Mouse (Mus musculus): Measurements from ENCODE around the gene Afg3l1.
A peak's percentile ranks its signal among the peaks of the same experiment; 100 is the strongest.
"Not testable (repeated sequence)": the region's sequence is repeated elsewhere in the genome, so short reads cannot be mapped to it uniquely, and the experiment has no call there.

Afg3l1 gene

DNA sequence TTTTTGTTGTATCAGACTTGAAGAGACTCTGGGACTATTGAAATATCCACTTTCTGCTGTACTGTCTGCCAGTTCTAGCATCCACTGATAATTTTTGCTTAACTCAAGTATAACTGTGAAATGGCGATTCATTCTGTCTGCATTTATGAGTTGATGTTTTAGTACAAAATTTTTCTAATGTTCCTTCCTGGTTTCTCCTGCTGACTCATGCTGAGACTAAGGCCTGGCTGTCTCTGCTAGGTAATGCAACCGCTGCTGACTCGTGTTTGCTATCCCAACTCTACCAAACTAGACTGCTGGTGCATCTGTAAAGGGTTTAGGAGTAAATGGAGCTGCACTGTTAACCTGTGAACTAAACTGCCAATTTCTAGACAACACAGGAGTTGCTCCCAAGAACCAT is 10.2 kb upstream of the Afg3l1 start:
- DNase-seq = no peak

DNA sequence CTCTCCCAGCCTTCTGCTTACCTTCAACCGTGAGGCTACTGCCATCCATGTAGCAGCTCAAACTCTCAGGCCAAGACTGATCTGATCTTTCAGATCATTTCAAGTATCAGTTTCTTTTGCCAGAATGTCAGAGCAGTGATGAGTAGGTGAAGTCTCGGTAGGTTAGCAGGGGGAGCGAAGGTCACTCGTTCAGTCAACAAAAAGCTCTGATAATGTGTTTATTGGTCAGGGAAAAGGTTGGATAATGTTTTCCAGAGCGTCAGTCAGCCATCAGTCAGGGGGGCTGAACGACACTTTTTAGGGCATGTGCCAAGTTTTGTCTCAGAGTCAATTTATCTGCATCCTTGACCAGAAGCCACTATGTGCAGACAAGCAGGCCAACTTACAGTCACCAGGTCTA is 4.7 kb upstream of the Afg3l1 start:
- not testable (repeated sequence) for DNase-seq

DNA sequence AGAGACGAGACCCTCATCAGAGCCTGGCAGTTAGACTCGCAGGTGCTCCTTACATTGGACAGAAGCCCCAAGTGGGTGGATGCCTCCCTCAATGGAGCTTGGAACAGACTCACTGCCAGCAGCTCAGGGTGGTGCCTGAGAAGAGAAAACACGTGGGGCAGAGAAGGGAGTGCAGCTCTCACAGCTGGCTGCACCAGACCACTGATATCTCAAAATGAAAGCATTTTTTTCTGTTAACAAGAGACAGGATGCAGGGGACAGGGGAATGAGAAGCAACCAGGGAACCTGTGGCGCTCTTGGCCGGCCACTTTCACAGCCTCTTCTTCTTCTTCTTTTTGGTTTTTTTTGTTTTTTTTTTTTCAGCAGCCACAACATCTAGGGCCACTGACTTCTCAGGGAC is 3.2 kb upstream of the Afg3l1 start:
- not testable (repeated sequence) for DNase-seq

DNA sequence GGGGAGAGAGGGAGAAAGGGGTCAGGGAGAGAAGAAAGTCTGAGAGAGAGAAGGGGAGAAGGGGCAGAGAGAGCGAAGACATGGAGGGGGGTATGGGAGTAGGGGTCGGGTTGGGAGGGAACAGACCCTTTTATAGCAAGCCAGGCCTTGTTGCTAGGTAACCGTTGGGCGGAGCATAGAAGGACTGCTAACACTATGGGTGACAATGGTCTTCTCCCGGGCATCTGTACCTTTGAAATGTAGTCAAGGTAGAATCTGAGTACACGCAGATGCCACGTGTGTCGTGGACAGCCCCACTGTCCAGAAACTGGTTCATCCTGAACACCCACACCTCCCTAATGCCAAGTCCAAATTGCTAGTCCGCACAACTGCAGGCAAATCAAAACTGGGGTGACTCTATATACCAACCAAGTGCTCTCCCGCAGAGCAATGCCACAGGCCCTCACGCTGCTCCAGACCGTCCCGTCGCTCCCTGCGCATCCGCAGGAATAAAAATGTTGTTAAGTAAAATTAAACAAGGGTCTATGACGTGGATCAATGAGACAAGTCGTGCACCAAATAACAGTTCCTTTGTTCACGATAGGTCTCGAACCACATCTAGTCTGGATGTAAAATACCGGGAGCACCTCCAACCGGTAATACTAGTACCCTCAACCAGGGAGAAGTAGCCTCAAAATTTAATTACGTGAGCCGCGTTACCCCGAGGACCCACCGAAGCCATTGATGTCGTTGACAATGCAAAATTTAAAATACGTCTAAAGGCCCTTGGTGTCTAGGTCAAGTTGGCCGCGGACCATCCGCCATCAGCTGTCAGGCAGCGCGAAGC is 579 bp upstream of the Afg3l1 start:
- DNase-seq = peak in 1 of 2 experiments; percentile 9

DNA sequence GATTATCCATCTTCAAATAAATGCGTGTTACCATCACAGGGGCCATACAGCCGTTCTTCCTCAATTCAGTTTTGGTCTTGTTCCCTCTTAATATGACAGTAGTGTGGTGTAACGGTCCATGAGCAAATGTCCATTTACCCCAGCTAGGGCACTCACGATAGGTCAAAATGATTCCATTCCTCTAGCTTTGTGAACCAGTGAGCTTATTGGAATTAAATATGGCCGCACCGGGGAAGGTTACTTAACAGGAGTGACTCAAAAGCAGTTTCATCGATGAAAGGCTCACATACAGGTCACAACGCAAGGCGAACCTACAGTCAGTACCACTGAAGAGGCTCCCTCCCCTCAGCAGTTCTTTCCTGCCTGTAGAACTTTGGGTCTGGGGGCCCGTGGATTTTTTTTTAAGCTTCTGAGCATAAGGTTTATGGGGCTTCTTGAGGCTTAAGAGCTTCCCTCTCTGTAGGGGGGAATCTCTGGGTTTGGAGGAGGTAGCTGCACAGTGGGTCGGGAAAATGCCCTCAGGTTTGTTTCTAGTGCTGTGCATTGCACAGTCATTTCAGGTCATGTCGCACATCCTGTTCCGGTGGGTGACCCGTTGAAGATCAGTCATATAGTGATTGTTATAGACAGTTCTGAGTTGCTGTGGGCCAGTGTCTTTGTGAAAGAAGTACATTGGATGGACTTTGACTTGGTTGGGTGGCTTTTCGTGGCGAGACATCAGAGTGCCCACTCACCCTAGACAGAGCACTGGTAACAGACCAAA is 934 bp downstream of the Afg3l1 start:
- DNase-seq = no peak

DNA sequence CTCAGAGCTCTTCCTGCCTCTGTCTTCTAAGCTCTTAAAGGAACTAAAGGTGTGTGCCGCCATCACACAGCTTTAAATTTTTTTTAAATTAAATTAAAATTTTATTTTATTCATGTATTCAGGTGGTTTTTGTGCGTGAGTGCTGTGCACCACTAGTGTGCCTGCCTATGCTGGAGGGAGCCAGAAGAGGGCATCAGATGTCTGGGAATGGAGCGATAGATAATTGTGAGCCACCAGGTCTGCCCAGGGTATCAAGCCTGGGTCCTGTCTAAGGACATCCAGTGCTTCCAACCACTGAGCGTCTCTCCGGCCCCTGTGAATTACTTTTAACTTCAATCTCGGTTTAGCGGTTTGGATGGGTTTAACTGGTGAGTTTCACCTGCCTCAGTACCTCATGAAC is 4.9 kb downstream of the Afg3l1 start:
- peak in 1 of 2 experiments; percentile 17 for DNase-seq

DNA sequence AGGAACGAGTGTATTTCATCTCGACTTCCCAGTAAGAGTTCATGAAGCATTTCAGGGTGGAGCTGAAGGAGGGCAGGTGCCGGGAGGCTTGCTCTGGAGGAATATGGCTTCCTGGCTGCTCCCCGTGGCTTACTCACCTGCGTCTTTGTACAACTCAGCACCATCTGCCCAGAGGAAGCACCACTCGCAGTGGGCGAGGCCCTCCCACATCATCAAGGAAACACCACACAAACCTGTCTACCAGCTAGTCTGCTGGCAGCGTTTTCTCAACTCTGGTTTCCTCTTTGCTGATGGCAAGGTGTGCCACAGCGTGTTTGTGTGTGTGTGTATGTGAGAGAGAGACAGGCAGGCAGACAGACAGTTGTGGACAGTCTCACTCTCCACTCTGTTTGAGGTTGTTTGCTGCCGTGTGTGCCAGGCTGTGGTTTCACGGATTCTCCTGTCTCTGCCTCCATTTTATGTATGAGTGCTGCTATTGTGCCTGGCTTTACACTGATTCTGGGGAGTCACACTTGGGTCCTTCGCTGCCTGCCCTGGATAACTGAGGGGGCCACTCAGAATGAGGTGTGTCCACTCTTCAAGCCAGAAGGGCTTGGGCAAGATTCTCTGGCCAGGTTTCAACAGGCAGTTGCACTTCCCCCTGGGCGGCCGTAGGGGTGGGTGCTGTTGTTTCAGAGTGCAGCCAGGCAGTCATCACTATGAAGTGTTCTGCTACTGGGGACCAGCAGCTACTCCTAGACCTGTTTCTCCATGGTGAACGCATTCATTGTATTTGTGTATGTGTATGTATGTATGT is 13.8 kb downstream of the Afg3l1 start:
- DNase-seq = no peak

DNA sequence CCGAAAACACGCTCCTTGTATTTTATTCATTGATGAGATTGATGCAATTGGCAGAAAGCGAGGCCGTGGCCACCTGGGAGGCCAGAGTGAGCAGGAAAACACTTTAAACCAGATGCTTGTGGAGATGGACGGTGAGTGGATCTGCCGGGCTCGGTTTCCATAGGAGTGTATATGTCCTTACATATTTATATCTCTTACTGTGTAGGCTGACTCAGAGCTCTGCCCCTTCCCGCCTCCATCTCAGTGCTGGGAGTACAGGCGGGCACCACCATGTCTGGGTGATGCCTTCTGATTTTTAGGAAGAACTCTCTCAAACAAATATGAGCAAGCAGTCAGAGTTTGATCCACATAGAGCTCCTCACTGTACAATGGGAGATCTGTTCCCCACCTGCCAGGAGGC is 15.2 kb downstream of the Afg3l1 start:
- DNase-seq = no peak

DNA sequence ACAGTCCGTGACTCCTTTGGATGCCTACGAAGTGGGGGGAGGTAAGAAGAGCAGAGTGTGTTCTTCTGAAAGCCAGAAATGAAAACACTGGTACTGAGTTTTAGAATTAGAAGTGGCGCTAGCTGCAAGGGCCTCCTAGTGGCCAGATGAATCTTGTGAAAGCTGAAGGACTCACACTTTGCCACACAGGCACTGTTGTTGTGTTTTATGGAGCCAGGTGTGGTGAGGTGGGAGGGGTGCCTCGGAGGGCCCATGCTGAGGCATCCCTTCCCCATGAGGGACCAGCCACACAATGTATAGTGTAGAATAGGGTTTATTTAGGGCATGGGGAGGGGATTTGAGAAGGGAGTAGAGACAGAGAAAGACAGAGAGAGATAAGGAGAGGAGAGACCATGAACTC is 20.0 kb downstream of the Afg3l1 start:
- no peak for DNase-seq

DNA sequence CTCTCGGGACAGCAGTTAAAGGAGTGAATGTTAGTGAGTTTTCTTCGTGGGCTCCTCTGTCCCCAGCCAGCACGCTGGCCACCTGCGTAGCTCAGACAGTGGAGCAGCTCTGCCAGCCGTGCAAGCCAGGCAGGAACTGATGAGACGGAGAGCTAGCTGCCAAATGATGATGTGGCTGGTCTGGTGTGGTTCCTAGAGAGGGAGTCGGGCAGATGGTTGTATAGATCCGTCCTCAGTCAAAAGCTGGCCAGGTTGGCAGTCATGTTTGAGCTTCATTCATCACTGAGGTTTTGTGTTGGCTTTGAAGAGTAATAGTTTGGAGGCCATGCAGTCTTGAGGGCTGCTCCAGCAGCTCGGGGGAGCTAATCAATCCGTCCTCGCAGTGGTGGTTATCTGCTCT is 21.3 kb downstream of the Afg3l1 start:
- peak; percentile 43 to 60 for DNase-seq

DNA sequence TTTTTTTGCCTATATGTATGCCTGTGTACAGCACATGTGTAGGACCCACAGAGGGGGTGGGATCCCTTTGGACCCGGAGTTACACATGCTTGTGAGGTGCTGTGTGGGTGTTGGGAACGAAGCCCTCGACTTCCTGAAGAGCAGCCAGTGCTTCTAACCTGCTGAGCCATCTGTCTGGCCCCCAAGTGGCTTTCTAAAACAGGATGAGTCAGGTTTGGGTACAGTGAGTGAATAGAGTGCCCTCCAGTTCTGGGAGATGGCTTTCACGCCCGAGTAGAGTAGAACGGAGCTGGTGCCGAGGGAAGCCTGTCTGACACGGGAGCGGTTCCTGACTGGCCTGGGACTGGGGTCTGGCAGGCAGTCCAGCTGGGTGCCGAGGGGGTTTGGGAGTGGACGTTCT is 21.9 kb downstream of the Afg3l1 start:
- DNase-seq = peak; percentile 20 to 24

DNA sequence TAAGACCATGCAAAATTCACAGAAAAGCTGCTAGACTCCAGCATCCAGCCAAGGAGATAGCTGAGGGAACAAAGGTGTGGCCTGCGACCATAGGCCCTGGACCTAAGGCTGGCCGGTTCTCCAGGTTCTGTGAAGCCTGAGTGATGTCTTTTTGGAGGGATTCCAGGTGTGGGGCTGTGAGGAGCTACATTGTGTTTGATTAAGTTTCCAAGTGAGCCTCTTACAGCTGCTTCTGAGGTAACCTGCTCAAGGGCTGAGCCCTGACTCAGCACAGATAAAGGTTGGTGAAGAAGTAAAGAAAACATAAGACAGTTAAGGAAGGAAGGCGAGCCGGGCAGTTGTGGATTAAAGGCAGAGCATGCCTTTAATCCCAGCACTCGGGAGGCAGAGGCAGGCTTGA is 24.5 kb downstream of the Afg3l1 start:
- DNase-seq = no peak

DNA sequence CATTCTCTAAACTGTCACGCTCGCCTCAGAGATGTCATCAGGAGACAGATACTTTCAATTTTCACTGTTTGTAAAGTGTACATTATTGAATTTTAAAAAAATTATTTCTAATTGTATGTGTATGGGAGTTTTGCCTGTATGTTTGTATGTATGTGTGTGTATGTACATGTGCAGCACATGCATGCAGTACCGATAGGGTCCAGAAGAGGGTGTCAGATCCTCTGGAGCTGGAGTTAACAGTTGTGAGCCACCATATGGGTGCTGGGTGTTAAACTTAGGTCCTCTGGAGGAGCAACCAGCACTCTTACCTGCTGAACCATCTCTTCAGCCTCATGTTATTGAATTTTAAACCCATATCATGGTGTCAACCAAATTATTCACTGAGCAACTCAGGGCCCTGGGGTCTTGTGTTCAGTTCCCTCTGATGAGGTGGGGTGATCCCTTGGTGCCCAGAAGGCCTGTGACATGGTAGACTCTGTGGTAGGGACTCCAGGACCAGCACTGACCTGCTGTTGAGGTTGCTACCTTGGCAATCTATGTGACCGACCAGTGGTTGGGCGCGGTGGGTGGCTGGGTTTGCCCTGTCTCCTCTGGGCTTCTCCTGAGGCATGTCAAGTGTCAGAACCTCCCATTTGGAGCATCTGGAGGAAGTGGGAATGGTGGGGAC is 26.2 kb downstream of the Afg3l1 start:
- no peak for DNase-seq

DNA sequence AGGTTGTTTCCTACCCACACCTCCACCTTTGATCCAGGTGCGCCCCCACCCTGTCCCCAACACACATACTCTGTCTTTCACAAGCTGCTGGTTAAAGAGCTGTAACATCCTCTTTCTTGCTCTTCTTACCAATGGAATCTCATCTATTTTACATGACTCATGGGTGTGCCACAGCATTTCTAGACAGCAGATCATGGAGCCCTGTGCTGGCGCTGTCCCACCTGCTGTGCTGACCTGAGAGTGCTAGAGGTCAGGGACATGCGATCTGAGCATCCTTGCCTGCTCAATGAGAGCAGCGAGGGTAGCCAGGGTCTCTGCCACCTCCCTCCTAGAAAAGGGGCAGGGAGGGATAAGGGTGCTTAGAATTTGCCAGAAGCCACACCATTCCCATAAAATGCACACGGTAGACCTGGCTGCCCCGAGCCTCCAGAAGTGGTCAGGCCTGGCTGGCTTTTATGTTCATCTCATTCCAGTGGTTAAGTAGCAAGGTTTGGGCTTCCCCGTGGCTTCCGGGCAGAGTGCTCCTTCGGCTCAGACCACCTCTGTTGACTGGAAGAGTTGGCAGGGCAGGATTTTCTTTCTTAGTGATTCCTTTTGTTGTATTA is 27.0 kb downstream of the Afg3l1 start:
- no peak for DNase-seq

DNA sequence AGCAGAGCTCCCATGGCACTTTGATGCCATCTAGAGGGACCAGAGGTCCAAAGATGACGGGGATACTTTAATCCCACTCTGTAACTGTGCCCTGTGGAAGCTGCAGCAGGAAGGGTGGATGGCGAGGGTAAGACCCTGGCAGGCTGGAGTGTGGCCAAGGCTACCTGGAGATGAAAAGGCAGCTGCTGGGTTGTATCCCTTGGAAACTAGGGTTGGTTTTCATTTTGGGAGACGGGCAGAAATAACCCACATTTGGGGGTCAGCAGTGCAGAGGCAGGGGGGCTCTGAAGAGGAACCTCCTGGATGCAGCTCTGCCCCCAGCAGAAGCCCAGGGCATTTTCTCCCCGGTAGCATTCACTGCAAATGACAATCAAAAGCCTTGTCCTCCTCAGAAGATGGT is 27.6 kb downstream of the Afg3l1 start:
- no peak for DNase-seq

DNA sequence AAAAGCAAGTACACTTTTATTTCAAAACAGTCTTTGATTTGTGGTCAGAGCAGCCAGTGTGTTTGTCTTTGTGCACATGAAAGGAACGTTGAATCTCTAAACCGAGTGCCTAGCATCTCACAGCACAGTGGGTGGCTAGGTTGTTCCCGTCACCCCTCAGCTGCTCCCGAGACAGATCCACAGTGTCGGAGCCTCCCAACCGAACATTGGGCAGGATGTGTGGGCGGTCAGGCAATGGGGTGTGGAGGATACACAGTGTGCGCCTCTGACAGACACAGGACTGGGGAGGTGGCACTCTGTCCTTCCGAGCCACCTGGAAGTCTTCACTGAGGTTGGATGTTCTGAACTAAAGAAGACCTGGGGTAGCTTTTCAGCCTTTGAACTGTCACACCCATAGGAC is 28.0 kb downstream of the Afg3l1 start:
- no peak for DNase-seq

DNA sequence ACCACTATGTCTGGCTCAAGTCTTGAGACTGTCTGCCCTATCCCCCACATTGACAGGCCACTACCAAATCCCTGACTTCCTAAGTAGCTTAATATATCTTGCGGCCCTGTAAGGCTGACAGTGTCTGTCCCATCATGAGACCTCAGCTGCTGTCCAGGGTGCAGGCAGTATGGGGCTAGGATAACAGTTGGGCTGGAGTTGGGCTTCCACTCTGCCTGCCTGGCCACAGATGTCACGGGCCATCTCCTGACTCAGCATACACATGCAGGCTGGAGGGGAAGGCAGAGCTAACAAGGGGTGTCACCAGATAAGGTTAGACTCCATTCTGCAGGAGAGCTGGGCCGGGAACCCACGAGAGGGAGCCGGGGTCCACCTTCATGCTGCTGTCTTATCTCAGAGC is 29.4 kb downstream of the Afg3l1 start:
- no peak for DNase-seq

DNA sequence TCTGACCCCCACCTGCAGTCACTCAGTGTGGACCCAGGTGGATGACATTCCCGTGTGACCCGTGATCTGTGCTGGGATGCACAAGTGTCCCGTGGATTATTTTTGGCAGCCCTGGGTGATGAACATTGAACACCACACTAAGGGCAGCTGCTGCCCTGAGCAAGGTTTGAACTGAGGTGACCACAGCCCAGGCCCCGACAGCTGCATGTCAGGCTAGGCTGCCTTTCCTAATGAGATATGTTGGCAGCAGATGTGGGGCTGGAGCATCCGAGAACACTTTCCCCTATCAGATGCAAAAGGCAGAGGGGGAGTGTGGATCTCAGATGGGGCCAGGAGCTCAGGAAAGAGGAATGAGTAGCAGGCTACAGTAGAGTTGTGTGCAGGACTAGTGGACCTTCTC is 33.1 kb downstream of the Afg3l1 start:
- no peak for DNase-seq

DNA sequence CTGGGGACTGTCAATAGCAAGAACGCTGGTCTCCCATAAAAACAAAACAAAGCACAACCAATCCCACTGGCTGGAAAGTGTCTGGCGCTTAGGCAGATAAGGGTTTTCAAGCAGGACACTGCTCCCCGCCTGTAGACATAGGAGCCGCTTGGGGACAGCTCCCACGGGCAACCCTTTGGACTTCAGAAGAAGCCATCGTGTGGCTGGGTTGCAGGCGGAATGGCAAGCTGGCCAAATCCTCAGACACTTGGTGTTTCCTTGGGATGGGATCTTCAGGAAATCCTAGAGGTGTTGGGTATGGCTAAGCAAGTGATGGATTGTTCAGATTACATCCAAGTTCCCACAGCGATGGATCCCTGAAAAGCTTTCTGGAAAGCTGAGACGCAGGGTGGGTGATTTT is 36.4 kb downstream of the Afg3l1 start:
- DNase-seq = peak in 1 of 2 experiments; percentile 25

DNA sequence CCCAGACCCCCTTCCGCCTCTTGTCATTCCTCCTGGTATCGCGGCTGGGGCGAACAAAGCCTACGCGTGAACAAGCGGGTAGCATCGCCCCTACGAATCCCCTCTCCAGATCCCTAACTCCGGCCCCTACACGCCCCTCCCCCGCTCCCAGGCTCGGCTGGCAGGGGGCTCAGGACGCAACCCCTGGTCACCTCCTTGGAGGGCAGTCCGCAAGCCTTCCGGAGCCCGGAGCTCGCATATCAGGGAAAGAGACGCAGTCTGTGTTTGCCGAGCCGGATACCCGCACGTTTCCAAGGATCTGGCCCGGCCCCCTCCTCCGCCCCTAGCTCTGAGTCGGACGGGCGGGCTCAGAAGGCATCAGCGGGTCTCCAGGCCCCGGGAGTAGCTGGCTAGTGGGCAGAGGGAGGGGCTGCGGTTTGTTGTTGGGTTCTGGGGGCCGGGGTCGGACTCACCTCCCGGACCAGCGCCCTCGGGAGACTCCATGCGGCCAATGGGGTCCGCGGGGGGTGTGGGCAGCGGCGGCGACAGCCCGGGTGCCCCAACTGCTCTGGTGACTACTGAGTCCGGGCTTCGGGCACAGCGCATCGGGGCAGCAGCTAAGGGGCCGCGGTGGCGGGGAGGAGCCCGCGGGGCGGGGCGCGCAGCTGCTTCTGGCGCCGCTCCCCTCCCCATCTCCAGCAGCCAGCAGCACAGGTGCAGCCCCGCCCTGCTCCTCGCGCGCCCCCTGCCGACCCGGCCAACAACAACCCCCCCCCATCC is 37.3 kb downstream of the Afg3l1 start, which contains the start of gene Dbndd1:
Gene Dbndd1 (minus strand): TSS at position 683 of the 759 bp plus-strand sequence.
- DNase-seq = peak; percentile 51 to 64

DNA sequence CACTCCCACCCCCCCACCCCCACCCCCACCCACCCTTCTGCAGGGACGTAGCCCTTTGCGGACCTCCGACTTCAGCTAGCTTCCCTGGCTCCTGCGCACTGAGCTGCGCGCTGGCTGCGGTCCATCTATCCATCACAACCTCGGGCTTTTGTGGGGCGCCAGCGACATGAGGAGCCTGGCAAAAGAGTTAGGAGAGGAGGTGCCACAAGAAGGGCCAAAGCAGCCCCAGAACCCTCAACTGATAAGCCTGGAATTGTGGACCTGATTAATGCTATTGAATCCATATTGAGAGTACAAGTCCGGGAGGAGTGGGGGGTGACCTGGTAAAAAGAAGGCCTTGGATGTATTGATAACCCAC is 37.8 kb downstream of the Afg3l1 start:
- DNase-seq = no peak

DNA sequence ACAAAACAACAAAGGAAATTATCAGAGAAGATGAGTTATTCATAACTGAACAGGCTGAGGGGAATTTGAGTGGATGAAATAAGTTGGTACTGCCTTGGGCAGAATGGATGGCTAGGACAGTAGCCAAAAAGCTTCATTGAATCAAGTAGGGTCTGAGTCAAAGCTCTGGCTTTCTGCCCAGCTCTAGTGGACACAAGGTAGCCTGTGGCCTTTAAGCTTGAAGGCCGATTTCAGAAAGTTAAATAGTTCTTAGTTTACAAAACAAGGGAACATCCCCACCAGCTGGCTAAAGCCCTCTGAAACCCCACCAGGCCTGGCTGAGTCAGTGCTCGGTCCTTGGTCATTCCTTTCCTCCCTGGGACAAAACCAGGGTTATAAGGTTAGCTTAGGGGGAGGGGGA is 38.9 kb downstream of the Afg3l1 start:
- DNase-seq = no peak
